Mouse (Mus musculus) 3T3-L1 (cell line): ENCODE results near the gene Nsun5.

Source experiments
- DNase-seq: peaks from one replicate; pipeline ENCODE4 v3.0.0-alpha.2; 2015; ENCODE audit warnings: low read depth, low spot score

Nsun5 gene

DNA sequence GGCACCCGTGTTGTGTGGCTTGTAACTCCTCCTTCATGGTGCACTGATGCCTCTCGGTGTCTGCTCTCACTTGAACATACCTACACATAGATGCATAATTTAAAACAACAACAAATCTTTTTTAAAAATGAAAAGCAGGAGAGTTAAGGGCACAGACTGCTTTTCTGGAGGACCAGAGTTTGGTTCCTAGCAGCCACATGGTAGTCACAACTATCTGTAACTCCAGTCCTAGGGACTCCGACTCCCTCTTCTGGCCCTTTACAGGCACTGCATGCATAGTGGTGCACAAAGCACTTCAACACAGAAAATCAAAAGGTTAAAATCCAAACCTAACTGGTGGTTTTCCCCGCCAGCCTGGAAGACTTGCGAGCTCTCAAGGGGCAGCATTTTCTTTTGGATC lies 3.8 kb downstream of the Nsun5 start:
- DNase-seq = no peak

DNA sequence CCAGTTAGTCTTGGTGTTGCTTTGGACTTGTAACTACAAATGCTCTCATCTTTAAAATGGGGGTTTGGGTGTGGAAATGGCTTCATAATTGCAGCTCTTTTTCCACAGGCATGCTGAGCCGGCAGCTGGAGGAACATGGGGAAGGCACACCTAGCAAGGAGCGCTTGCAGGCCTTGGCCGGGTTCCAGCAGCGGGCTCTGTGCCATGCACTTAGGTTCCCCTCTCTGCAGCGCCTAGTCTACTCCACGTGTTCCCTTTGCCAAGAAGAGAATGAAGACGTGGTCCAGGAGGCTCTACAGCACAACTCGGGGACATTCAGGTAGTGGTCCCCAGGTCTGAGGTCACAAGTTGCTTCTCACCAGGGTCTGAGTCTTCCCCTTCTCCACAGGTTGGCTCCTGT lies 5.4 kb downstream of the Nsun5 start:
- DNase-seq = no peak

DNA sequence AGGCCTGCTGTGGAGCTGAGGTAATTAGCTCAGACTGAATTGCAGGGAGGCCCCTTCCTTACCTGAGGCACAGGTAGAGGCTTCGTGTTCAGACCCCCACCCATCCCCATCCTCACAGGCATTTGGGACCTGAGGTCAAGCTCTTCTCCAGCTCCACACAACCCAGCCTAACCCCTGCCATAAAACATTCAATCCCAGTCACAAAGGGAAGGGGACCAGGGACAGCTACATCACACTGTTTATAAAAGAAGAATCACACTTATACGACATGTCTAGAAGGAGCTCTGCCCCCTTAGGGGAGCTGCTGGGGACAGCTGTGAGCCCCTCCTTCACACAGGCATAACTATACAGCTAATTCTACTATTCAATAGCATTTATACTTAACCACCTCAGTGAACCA lies 6.6 kb downstream of the Nsun5 start:
- no peak for DNase-seq

DNA sequence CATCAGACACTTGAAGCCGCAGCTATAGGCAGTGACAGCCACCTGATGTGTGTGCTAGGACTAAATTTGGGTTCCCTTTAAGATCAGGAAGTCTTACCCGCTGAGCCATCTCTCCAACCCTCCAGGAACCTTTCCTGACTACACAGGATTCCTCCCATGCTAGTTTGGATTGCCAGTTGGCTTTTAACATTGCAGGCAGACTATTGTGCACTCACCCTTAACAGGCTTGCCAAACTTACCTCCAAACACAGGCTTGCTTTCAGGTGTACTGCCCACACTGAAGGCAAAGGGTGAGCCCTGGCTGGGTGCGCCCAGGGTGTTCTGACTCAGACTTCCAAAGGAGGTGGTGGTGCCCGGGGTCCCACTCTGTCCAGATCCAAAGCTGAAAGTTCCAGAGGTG lies 10.9 kb downstream of the Nsun5 start:
- DNase-seq = no peak

DNA sequence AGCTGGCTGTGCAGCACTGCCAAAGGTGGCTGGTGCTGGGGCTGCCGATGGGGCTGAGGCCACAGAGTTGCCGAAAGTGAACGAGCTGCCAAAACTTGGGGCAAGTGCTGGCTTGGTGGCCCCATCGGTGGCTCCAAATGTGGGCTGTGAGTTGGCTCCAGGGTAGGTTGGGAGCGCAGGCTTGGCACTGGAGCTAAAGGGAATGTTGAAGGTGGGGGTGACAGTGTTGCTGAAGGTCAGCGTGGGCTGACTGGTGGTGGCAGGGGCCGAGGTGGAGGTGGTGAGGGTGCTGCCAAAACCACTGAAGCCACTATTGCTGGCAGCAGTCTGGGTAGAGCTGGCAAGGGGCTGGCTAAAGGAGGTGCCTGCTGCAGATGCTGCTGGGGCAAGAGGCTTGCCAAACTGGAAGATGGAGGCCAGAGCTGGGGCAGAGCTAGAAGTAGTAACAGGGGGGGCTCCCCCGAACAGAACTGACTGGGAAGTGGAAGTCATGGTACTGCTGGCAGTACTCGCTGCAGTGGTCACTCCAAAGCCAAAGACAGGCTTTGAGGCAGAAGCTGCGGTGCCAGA lies 11.7 kb downstream of the Nsun5 start:
- no peak for DNase-seq

DNA sequence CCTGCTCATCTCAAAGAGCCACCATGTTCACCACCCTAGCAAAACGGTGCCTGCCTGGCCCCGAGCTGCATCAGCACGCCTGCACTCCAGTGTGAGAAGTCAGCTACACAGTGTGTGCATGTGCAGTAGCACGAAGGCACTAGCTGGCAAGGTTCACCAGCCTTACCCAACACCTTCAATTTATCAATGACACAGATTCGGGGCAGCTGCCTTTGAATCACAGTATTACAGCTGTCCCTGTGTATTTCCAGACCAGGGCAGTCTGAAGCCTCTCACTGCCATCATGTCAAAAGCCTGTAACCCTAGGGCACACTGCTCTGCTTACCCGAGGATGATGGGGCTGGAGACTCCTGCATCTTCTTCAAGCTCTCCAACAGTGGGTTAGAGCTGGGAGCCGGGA lies 13.0 kb downstream of the Nsun5 start:
- DNase-seq = no peak

DNA sequence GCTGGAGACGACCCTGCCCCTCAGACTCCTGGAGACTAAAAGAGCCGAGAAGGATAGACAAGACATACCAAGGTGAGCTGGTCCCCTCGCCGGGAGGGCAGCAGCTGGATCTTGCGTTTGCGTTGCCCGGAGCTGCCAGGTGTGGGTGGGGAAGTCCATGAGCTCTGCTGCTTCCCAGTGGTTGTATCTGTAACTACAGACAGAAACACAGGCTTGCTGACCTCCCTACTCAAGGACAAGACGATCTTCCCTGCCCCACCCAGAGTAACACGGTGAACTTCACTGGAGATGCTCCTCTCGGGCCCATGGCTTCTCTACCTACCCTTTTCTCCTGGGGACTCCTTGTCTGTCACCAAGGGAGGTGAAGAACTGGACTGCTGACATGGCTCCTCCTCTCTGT lies 14.0 kb downstream of the Nsun5 start:
- no peak for DNase-seq

DNA sequence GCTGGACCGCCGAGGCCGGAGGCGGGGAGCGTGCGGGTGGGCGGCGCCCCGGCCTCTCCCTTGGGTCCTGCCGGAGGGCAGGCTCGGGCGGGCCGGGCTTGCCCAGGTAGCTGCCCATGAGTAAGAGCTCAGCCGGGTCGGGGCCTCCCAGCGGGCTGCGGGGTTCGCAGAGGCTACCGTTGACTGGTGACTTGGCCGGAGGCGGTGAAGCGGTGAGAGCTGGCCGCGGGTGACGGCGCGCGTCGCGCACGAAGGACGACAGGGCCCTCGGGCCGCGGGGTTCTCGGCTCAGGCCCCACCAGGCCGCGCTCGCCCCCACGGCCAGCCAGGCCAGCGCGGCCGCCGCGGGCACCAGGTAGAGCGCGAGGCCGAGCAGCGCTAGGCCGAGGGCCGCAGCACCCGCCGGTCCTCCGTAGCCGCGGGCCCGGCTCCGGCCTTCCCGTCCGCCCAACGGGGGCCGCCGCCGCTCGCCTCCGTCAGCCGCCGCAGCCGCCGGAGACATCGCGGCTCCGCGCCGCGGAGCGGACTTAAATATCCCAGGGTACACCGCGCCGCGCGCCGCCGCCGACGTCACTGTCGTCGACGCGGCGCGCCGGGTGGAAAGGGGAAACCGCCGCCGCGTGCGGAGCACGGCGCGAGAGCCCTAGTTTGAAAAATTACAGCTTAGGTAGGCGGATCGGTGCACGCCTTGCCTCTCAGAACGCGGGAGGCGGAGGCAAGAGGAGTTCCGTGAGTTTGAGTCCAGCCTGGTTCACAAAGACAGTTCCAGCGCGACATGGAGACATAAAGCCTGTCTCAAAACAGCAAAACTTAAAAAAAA lies 24.5 kb downstream of the Nsun5 start, which contains the start of gene Pom121:
TSS of gene Pom121 (minus strand) at position 543 of the 820 bp plus-strand sequence.
- DNase-seq = peak; percentile 84

DNA sequence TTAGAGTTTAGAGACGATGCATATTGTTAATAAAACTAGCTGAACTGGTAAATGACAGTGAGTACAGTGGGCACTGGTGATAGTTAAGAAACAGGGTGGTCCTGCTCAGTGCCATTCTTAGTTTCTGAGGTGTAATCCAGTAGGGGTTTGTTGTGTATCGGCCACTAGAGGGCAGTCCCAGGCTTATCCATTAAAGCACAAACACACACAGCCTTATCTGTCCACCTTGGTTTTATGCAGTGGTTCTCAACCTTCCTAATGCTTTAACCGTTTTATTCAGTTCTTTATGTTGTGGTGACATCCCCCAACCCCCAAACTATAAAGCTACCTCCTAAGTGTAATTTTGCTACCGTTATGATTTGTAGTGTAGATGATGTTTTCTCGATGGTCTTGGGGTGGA lies 26.1 kb downstream of the Nsun5 start:
- peak; percentile 80 for DNase-seq

DNA sequence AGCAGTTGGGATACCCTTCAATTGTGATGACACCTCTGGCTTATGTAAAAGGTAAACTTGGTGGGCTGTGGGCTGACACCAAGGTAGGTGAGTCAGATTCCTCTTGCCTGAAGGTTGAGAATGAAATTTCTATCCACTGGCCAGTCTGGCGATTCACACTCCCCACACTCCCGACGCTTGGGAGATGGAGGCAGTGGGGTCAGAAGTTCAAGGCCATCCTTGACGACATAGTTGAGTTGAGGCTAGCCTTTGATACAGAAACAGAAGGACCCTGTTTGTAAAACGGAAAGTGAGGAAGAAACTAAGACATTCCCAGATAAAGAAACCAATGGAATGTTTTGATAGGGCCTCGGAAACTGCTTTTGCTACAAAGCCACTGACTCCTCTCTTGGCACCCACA lies 29.6 kb downstream of the Nsun5 start:
- DNase-seq = no peak

DNA sequence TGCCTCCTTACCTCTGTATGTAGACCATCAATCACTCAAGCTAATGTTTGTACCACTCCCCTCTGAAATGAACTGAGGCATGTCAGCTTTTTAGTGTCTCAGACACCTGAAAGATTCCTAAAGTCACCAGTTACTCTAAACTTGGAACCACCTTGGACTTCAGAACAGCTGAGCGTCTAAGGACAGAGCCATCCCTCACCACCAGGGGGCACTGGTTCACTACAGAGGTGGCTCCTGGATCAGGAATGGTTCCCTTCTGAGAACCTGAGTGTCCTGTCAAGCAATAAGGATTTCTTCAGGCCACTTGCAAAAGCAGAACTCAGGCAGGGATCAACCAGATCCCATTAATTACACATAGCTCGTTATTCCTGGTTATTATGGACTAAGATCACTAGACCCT lies 30.5 kb downstream of the Nsun5 start:
- DNase-seq = peak; percentile 89

DNA sequence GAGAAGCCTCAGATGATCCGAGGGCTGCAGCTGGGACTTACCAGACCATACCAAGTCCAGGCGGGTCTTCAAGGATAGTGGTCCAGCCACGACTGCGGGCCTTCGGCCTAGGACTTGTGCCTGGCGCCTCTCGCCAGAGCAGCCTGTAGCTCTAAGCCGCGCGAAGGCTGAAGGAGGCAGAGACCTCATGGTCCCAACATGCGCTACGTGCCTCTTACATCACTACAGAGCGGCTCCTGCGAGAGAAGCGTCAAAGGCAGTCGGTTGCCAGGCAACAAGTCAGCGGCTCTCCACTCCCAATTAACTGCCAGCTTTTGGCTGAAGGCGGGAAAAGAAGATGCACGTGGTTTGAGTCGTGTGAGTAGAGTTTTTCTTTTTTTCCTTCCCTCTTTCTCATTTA lies 34.9 kb downstream of the Nsun5 start:
- DNase-seq = no peak

DNA sequence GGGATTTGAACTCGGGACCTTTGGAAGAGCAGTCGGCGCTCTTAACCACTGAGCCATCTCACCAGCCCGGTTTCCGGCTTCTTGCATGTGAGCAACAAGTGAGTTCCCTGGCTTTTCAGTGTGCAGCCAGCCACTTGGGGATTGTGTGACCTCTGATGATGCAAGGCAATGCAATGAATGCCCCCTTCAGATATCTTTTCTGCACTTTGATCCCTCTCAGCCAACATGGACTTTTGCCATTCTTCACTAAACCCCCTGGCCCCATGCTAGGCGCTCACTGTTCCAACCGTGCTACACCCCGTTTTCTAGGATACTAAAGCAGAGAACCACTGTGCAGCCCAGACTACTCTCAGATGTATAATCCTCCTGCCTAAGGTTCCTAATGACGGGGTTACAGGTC lies 35.7 kb downstream of the Nsun5 start:
- no peak for DNase-seq

DNA sequence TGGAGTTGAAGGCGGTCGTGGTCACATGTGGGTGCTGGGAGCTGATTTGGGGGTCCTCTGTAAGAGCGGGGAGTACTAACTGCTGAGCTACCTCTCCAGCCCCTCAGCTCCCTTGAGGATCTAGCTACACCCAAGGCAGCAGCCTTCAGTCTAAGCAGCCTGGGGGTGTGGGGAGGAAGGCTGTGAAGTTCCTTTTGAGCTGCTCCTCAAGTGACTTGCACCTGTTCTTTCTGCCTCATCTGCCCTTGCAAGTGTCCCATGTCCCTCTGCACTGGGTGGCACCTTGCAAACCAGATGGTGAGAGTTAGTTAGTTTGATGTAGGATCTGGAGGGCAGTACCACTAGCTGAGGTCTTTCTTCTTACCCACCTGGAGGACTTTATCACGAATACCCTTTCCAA lies 38.4 kb downstream of the Nsun5 start:
- DNase-seq = no peak

DNA sequence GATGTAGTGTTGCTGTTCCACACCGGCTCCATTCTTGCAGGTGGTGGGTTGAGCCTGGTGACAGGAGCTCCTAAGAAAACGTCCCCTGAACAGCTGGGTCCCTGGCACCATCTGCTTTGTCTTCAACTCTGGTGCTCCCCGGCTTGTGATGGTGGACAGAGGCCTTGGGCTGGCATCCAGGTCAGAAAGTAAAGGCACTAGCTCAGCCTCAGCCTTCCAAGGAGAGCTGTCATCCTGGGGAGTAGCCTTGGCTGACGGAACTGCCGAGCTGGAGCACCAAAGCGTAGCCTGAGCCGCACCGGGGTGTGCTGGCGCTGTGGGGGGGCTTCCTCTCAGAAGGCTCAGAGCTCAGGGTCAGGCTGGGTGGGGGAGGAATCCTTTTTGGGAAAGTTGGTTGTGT lies 40.5 kb downstream of the Nsun5 start:
- DNase-seq = no peak
